ENCODE assay signal across 21 mouse cellular contexts in genomic region chr3:146741564-146742202, GRCm38 (mm10). TPM values are rescaled to one million over a fixed set of nuclear protein-coding genes. Genes with fewer than 3 reads are reported as not detected.
A peak's percentile ranks its signal among the peaks of the same experiment; 100 is the strongest.
DNase-seq lines count a peak whose midpoint lies in the region; ATAC-seq and TF ChIP-seq lines count a peak whose summit lies in the region.
"Had no signal": no experiment of that assay in that cellular context is flagged by ENCODE, and none has a peak within 500 bp of the region (broad histone marks: within the 10 kb centered on the region; RNA-seq: fewer than 3 reads in every experiment).

No protein-coding gene starts in this region.

- H3K4me3 ChIP-seq in left cerebral cortex, adult 2 months: no peak overlapping the region
- H3K4me3 ChIP-seq in forebrain, embryonic 14.5 days (ENCODE audit: low read depth, low read length): no peak overlapping the region
- no peak overlapping the region for H3K4me3 ChIP-seq in forebrain, postnatal 0 days (ENCODE audit: low read depth, low read length)
- H3K4me3 ChIP-seq in midbrain, embryonic 15.5 days: no peak overlapping the region
- H3K4me3 ChIP-seq: embryonic facial prominence, embryonic 10.5 days; heart, embryonic 13.5 days; layer of hippocampus, adult 2 months; limb, embryonic 15.5 days; liver, embryonic 15.5 days; neural tube, embryonic 13.5 days had no signal

- no peak for DNase-seq in left cerebral cortex, adult 2 months (ENCODE audit: extremely low spot score in 1 of 2, low spot score in 2 of 2)
- no peak for DNase-seq in left cerebral cortex, adult 18-20 months (ENCODE audit: low spot score in 2 of 2)
- peak; percentile 75 for DNase-seq in forebrain, embryonic 14.5 days (ENCODE audit: low spot score)
- DNase-seq in forebrain, postnatal 0 days: no peak
- no peak for DNase-seq in thymus, postnatal 4 days
- DNase-seq: cerebellum, adult 9-10 months; gastrocnemius, postnatal 10 days; heart, adult 11 months; kidney, adult 18-20 months; kidney, postnatal 10 days; layer of hippocampus, postnatal 36 days; thymus, postnatal 25 days had no signal

- no peak overlapping the region for H3K4me2 ChIP-seq in forebrain, embryonic 14.5 days (ENCODE audit: low read length)
- no peak overlapping the region for H3K4me2 ChIP-seq in forebrain, postnatal 0 days (ENCODE audit: low read depth)
- no peak overlapping the region for H3K4me2 ChIP-seq in midbrain, embryonic 15.5 days
- H3K4me2 ChIP-seq: heart, embryonic 13.5 days; limb, embryonic 15.5 days; liver, embryonic 15.5 days; neural tube, embryonic 13.5 days had no signal

- no peak for TF ChIP-seq CTCF in left cerebral cortex, adult 2 months (IDR thresholded peaks at IDR 0.05)
- no peak for TF ChIP-seq CTCF in forebrain, postnatal 0 days (IDR thresholded peaks at IDR 0.05; ENCODE audit: low read depth)

- 86% methylated on average over 4 of the region's 4 CpGs for WGBS in forebrain, embryonic 14.5 days
- WGBS in forebrain, postnatal 0 days: 72% methylated on average over 4 of the region's 4 CpGs
- 79% methylated on average over 4 of the region's 4 CpGs for WGBS in midbrain, embryonic 15.5 days

- H3K36me3 ChIP-seq in forebrain, embryonic 14.5 days (ENCODE audit: control insufficient read depth, insufficient read depth, low read length): peaks cover 64% of the 10 kb centered on the region
- H3K36me3 ChIP-seq in forebrain, postnatal 0 days (ENCODE audit: insufficient read depth): peaks cover 51% of the 10 kb centered on the region
- peaks cover 47% of the 10 kb centered on the region for H3K36me3 ChIP-seq in midbrain, embryonic 15.5 days (replicated peaks)

- no peaks in the 10 kb centered on the region for H3K4me1 ChIP-seq in forebrain, embryonic 14.5 days (ENCODE audit: control insufficient read depth, insufficient read depth, low read length)
- H3K4me1 ChIP-seq in forebrain, postnatal 0 days (ENCODE audit: insufficient read depth): no peaks in the 10 kb centered on the region
- peaks cover 11% of the 10 kb centered on the region for H3K4me1 ChIP-seq in midbrain, embryonic 15.5 days
- H3K4me1 ChIP-seq: embryonic facial prominence, embryonic 10.5 days; heart, embryonic 13.5 days; limb, embryonic 15.5 days; neural tube, embryonic 13.5 days had no signal

- 0 out of 2 replicates have a peak overlapping the region, but pooled peaks have one; percentile 5 for H3K9ac ChIP-seq in forebrain, embryonic 14.5 days (ENCODE audit: low read length)
- no peak overlapping the region for H3K9ac ChIP-seq in forebrain, postnatal 0 days
- H3K9ac ChIP-seq in midbrain, embryonic 15.5 days: no peak overlapping the region
- H3K9ac ChIP-seq: heart, embryonic 13.5 days; limb, embryonic 15.5 days; liver, embryonic 15.5 days; neural tube, embryonic 13.5 days had no signal

- H3K27me3 ChIP-seq in forebrain, embryonic 14.5 days (replicated peaks; ENCODE audit: control insufficient read depth, insufficient read depth, low read length): no peaks in the 10 kb centered on the region
- no peaks in the 10 kb centered on the region for H3K27me3 ChIP-seq in forebrain, postnatal 0 days (ENCODE audit: insufficient read depth, low read length)
- H3K27me3 ChIP-seq in midbrain, embryonic 15.5 days (replicated peaks): no peaks in the 10 kb centered on the region
- H3K27me3 ChIP-seq: heart, embryonic 13.5 days; limb, embryonic 15.5 days; liver, embryonic 15.5 days; neural tube, embryonic 13.5 days had no signal

- peak; percentile 82 for ATAC-seq in forebrain, embryonic 14.5 days
- ATAC-seq in forebrain, postnatal 0 days: peak; percentile 80
- peak; percentile 84 for ATAC-seq in midbrain, embryonic 15.5 days (replicated peaks)
- no peak for ATAC-seq in erythroblast, adult 5-6 weeks (replicated peaks; ENCODE audit: low FRiP score, poor library complexity, severe bottlenecking)
- ATAC-seq: lung, postnatal 0 days had no signal

- peak overlapping the region; percentile 13; the same call in 1 of the 2 replicates for H3K27ac ChIP-seq in left cerebral cortex, adult 2 months
- 0 out of 2 replicates have a peak overlapping the region, but pooled peaks have one; percentile 10 for H3K27ac ChIP-seq in forebrain, embryonic 14.5 days (ENCODE audit: low read depth, low read length)
- H3K27ac ChIP-seq in forebrain, postnatal 0 days (ENCODE audit: low read depth, low read length): 0 out of 2 replicates have a peak overlapping the region, but pooled peaks have one; percentile 29
- peak overlapping the region; percentile 42; the same call in 1 of the 2 replicates for H3K27ac ChIP-seq in midbrain, embryonic 15.5 days
- H3K27ac ChIP-seq: embryonic facial prominence, embryonic 10.5 days; heart, embryonic 13.5 days; layer of hippocampus, adult 2 months; limb, embryonic 15.5 days; liver, embryonic 15.5 days had no signal

- intact Hi-C loops in left cerebral cortex, adult 2 months (cut with DNase I): no loop called here

- H3K9me3 ChIP-seq in forebrain, embryonic 14.5 days (replicated peaks; ENCODE audit: control insufficient read depth, low read length): no peaks in the 10 kb centered on the region
- H3K9me3 ChIP-seq in forebrain, postnatal 0 days (ENCODE audit: low read length): no peaks in the 10 kb centered on the region
- H3K9me3 ChIP-seq in midbrain, embryonic 15.5 days: no peaks in the 10 kb centered on the region
- H3K9me3 ChIP-seq: embryonic facial prominence, embryonic 10.5 days; heart, embryonic 13.5 days; limb, embryonic 15.5 days; liver, embryonic 15.5 days; neural tube, embryonic 13.5 days had no signal

RNA-seq across cellular contexts. Expression of gene Samd13, which starts 56.3 kb away (rescaled TPM):
- under 1 TPM; 0.28 to 0.45 TPM for total RNA-seq in left cerebral cortex, adult 2 months (2021)
- total RNA-seq in left cerebral cortex, adult 18-20 months (2021): under 1 TPM; 0.23 to 0.59 TPM
- 0.22 and 0.30 TPM in 2 replicates for polyA plus RNA-seq in forebrain, embryonic 14.5 days (2014; fragmentation: Nextera tagmentation; extraction: Ambion mirVana)
- total RNA-seq in forebrain, postnatal 0 days (2014; rRNA removed): 0.33 TPM in 1 of 2 replicates, not detected in the other
- 0.14 and 0.57 TPM in 2 replicates for polyA plus RNA-seq in forebrain, postnatal 0 days (2015; fragmentation: Nextera tagmentation; extraction: Ambion mirVana)
- polyA plus RNA-seq in midbrain, embryonic 15.5 days (2015; fragmentation: Nextera tagmentation; extraction: Ambion mirVana): 0.22 and 0.31 TPM in 2 replicates
- total RNA-seq in erythroblast, adult 5-6 weeks (2015; ENCODE audit: low replicate concordance): not detected in 2 replicates
- total RNA-seq in erythroblast, adult 5-6 weeks (2017; ENCODE audit: low replicate concordance): 0.60 and 0.84 TPM in 2 replicates
- total RNA-seq: layer of hippocampus, postnatal 36 days had no signal
